In the genomic region with DNA sequence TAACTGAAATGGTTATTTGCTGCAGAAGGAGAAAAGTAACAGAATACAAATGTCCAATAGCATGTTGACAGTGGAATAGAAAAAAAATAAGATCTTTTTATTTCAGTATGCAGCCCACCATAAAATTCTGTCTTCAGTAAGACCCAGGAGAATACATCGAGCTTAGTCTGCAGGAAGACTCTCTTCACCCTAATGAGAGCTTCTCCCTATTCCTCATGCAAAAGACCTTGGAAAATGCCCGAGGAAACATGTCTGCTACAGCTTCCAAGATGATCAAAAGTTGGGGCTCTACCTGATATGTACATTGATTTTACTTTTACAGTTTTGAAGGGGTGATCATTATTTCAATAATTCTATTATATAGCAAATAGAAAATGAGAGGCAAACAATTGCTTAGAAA, we compare ENCODE assay signal across 25 mouse cellular contexts.
"Had no signal": no experiment of that assay in that cellular context is flagged by ENCODE, and none has a peak within 500 bp of the region (broad histone marks: within the 10 kb centered on the region; RNA-seq: fewer than 3 reads in every experiment).

No protein-coding gene starts in this region.

- H3K9me3 ChIP-seq: heart, embryonic 10.5 days; heart, embryonic 12.5 days; hindbrain, embryonic 10.5 days; hindbrain, embryonic 12.5 days; intestine, embryonic 15.5 days; kidney, embryonic 15.5 days; limb, embryonic 13.5 days; limb, embryonic 15.5 days had no signal

- ATAC-seq: forebrain, postnatal 0 days; hindbrain, embryonic 16.5 days; inflammation-experienced regulatory T-cells, adult 6 months; intestine, embryonic 15.5 days; intestine, postnatal 0 days had no signal

- H3K4me2 ChIP-seq: heart, embryonic 12.5 days; hindbrain, embryonic 12.5 days; hindbrain, embryonic 14.5 days; intestine, embryonic 15.5 days; kidney, embryonic 15.5 days; limb, embryonic 13.5 days; limb, embryonic 15.5 days had no signal

- H3K4me1 ChIP-seq: heart, embryonic 10.5 days; heart, embryonic 12.5 days; hindbrain, embryonic 12.5 days; intestine, embryonic 15.5 days; kidney, embryonic 15.5 days; limb, embryonic 13.5 days; limb, embryonic 15.5 days had no signal

- DNase-seq: forebrain, postnatal 0 days; gastrocnemius, postnatal 14 days; heart, adult 18-20 months; heart, postnatal 10 days; heart, postnatal 4 days; kidney, adult 18-20 months; kidney, adult 9 months; kidney, postnatal 14 days; kidney, postnatal 36 days; layer of hippocampus, adult 9-11 months; layer of hippocampus, postnatal 36 days; left cerebral cortex, postnatal 4 days had no signal

- H3K36me3 ChIP-seq: heart, embryonic 10.5 days; heart, embryonic 12.5 days; hindbrain, embryonic 10.5 days; hindbrain, embryonic 12.5 days; intestine, embryonic 15.5 days; kidney, embryonic 15.5 days; limb, embryonic 13.5 days; limb, embryonic 15.5 days had no signal

- H3K27me3 ChIP-seq: heart, embryonic 12.5 days; hindbrain, embryonic 12.5 days; intestine, embryonic 15.5 days; kidney, embryonic 15.5 days; limb, embryonic 13.5 days; limb, embryonic 15.5 days had no signal

- H3K27ac ChIP-seq: heart, embryonic 10.5 days; hindbrain, embryonic 10.5 days; intestine, embryonic 15.5 days; kidney, embryonic 15.5 days; kidney, postnatal 0 days; limb, embryonic 13.5 days; limb, embryonic 15.5 days had no signal

- H3K9ac ChIP-seq: forebrain, postnatal 0 days; heart, embryonic 12.5 days; hindbrain, embryonic 12.5 days; hindbrain, embryonic 14.5 days; intestine, embryonic 15.5 days; kidney, embryonic 15.5 days; limb, embryonic 13.5 days; limb, embryonic 15.5 days had no signal

- H3K4me3 ChIP-seq: heart, embryonic 10.5 days; heart, embryonic 12.5 days; hindbrain, embryonic 10.5 days; hindbrain, embryonic 12.5 days; intestine, embryonic 15.5 days; kidney, embryonic 15.5 days; limb, embryonic 13.5 days; limb, embryonic 15.5 days had no signal
